ENCODE assay signal across 8 mouse cellular contexts in genomic region chr4:133117556-133118411, GRCm38 (mm10). TPM values are rescaled to one million over a fixed set of nuclear protein-coding genes. Genes with fewer than 3 reads are reported as not detected.
A peak's percentile ranks its signal among the peaks of the same experiment; 100 is the strongest.
DNase-seq lines count a peak whose midpoint lies in the region; ATAC-seq and TF ChIP-seq lines count a peak whose summit lies in the region.

No protein-coding gene starts in this region.

- no peak overlapping the region for H3K4me3 ChIP-seq in left cerebral cortex, adult 2 months
- no peak overlapping the region for H3K4me3 ChIP-seq in kidney, adult 2 months (ENCODE audit: insufficient read depth, low read depth, low read length)
- no peak overlapping the region for H3K4me3 ChIP-seq in lung, embryonic 14.5 days (ENCODE audit: low read depth, low read length)
- H3K4me3 ChIP-seq in olfactory bulb, adult 2 months (ENCODE audit: insufficient read depth, low read depth, low read length): no peak overlapping the region

- TF ChIP-seq CTCF in left cerebral cortex, adult 2 months (IDR thresholded peaks at IDR 0.05): no peak
- TF ChIP-seq CTCF in kidney, adult 2 months (conservative IDR thresholded peaks at IDR 0.05; ENCODE audit: insufficient read depth, insufficient read length, low read depth, low read length): no peak
- no peak for TF ChIP-seq CTCF in lung, embryonic 14.5 days (IDR thresholded peaks at IDR 0.05; ENCODE audit: low read depth)
- TF ChIP-seq CTCF in olfactory bulb, adult 2 months (IDR thresholded peaks at IDR 0.05; ENCODE audit: insufficient read depth, low read depth, low read length): no peak

- peak; percentile 69 for ATAC-seq in lung, embryonic 14.5 days (ENCODE audit: insufficient read depth)

- TF ChIP-seq POLR2A in kidney, adult 2 months (IDR thresholded peaks at IDR 0.05; ENCODE audit: low read depth, low read length): no peak
- TF ChIP-seq POLR2A in olfactory bulb, adult 2 months (IDR thresholded peaks at IDR 0.05; ENCODE audit: insufficient read depth, low read depth, low read length): no peak

- H3K4me2 ChIP-seq in lung, embryonic 14.5 days: peak overlapping the region; percentile 46

- no peaks in the 10 kb centered on the region for H3K27me3 ChIP-seq in kidney, adult 2 months (replicated peaks; ENCODE audit: control insufficient read depth, insufficient read depth, low read length)
- no peaks in the 10 kb centered on the region for H3K27me3 ChIP-seq in lung, embryonic 14.5 days (ENCODE audit: insufficient read depth, low read length)

- H3K4me1 ChIP-seq in kidney, adult 2 months (ENCODE audit: control insufficient read depth, insufficient read depth, low read length): peaks cover 8% of the 10 kb centered on the region
- peaks cover 17% of the 10 kb centered on the region for H3K4me1 ChIP-seq in lung, embryonic 14.5 days (ENCODE audit: insufficient read depth)
- H3K4me1 ChIP-seq in olfactory bulb, adult 2 months (ENCODE audit: control insufficient read depth, insufficient read depth, low read length): peaks cover 20% of the 10 kb centered on the region

- H3K9ac ChIP-seq in lung, embryonic 14.5 days: peak overlapping the region; percentile 27; the same call in 1 of the 2 replicates

- H3K27ac ChIP-seq in left cerebral cortex, adult 2 months: peak overlapping the region; percentile 75; the same call in 1 of the 2 replicates
- H3K27ac ChIP-seq in kidney, adult 2 months (ENCODE audit: insufficient read depth, low read depth, low read length): peak overlapping the region; percentile 93
- H3K27ac ChIP-seq in lung, embryonic 14.5 days (ENCODE audit: low read depth): peak overlapping the region; percentile 98
- peak overlapping the region; percentile 90 for H3K27ac ChIP-seq in olfactory bulb, adult 2 months (ENCODE audit: insufficient read depth, low read depth, low read length)

- no peaks in the 10 kb centered on the region for H3K9me3 ChIP-seq in lung, embryonic 14.5 days (ENCODE audit: low read depth, low read length)

- intact Hi-C loops in left cerebral cortex, adult 2 months (cut with DNase I): no loop called here

- H3K36me3 ChIP-seq in kidney, adult 2 months (ENCODE audit: control insufficient read depth, insufficient read depth, low read length): no peaks in the 10 kb centered on the region
- no peaks in the 10 kb centered on the region for H3K36me3 ChIP-seq in lung, embryonic 14.5 days (ENCODE audit: insufficient read depth)

- WGBS in kidney, adult 2 months: 32% methylated on average over 18 of the region's 18 CpGs
- 12% methylated on average over 16 of the region's 18 CpGs for WGBS in lung, embryonic 14.5 days
- WGBS in olfactory bulb, adult 2 months: 19% methylated on average over 18 of the region's 18 CpGs

- DNase-seq in left cerebral cortex, adult 2 months (ENCODE audit: extremely low spot score in 1 of 2, low spot score in 2 of 2): peak in 1 of 2 experiments; percentile 41
- DNase-seq in left cerebral cortex, adult 11 months (ENCODE audit: low spot score): no peak
- peak; percentile 70 for DNase-seq in embryo, embryonic 9.5 days (ENCODE audit: extremely low spot score)
- DNase-seq in heart, adult 8-10 months (ENCODE audit: low spot score): peak; percentile 89
- DNase-seq in kidney, adult 2 months: peak; percentile 89
- peak; percentile 86 for DNase-seq in lung, embryonic 14.5 days
- DNase-seq in spleen, postnatal 4 days (ENCODE audit: low spot score in 2 of 2): no peak

RNA-seq across cellular contexts. Expression of gene Wasf2, which starts 12.5 kb away (rescaled TPM):
- total RNA-seq in left cerebral cortex, adult 2 months (2021): 10 to 100 TPM; 25.7 to 34.3 TPM
- 10 to 100 TPM; 64.1 to 87.2 (median 71.5) TPM for total RNA-seq in heart, adult 8-10 months (2022)
- polyA plus RNA-seq in kidney, adult 2 months (2012; rRNA removed): 37.0 and 45.7 TPM in 2 replicates
- polyA plus RNA-seq in lung, embryonic 14.5 days (2014; fragmentation: Nextera tagmentation; extraction: Ambion mirVana): 96.3 and 101 TPM in 2 replicates
- polyA plus RNA-seq in olfactory bulb, adult 2 months (2012; ENCODE audit: insufficient read depth, insufficient read length, low replicate concordance, missing spikeins): not detected in 2 replicates

Comparison
In these comparisons a context has a peak if more than half of its experiments do, and no peak if none do; other contexts are left out.
1. DNase-seq: peak in embryo, embryonic 9.5 days (single experiment), heart, adult 8-10 months (single experiment), kidney, adult 2 months (single experiment) and lung, embryonic 14.5 days (single experiment); none in left cerebral cortex, adult 11 months (single experiment) and spleen, postnatal 4 days (0 of 2).
2. RNA of gene Wasf2, which starts 12.5 kb away (polyA plus RNA-seq): 96.3 to 101 TPM in lung, embryonic 14.5 days and 37.0 to 45.7 TPM in kidney, adult 2 months; not detected in olfactory bulb, adult 2 months; every median in the first group is over 10 times any median in the second.
3. Peak in every context shown above with its lines, with median percentiles within 50 percentile points of each other: H3K27ac ChIP-seq.